ENCODE assay signal across 8 mouse cellular contexts in the genomic region with DNA sequence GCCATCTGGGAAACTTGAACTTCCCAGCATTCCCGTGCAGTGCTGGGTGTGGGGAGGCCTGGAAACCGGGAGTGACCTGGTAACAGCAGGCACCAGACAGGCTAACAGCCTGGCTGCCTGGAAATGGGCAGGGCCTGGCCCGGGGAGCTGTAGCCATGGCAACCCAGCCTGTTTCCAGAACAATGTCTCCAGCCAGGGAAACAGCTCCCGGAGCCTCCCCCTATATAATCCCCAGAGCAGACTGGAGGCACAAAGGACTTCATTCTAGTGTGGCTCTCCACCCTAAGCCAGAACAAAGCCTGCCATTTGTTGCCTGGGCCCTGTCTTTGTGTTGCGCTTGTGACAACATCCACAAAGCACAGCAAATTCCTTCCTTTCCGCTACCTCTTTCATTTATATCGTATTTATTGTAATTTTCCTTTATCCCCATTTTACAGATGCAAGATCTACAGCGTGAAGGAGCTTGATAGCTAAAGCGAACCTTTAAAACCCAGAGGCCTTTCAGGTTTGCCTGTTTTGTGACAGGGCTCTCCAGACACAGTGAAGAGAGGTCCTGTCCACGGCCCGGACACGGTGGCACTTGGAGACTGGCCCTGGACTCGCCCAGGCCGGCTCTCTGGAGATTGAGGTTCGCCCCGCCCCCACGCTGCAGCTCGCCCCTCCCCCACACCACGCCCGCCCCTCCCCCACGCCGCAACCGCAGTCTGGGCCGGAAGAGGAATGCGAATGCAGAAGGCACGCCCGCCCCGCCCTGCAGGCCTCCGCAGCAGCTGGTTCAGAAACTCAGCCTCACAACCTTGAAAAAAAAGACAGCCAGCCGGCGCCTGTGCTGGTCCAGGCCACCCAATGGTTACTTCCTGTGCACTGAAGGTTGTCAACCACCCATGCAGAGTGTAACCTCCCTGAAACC. TPM values are rescaled to one million over a fixed set of nuclear protein-coding genes. Genes with fewer than 3 reads are reported as not detected.
DNase-seq lines count a peak whose midpoint lies in the region; ATAC-seq lines count a peak whose summit lies in the region.

No protein-coding gene starts in this region.

- peak; percentile 53 for ATAC-seq in megakaryocyte, adult 5-6 weeks (ENCODE audit: poor library complexity, severe bottlenecking)

- peak; percentile 52 to 59 for DNase-seq in adrenal gland, adult 18-20 months (ENCODE audit: low spot score in 2 of 2)
- DNase-seq in embryo, embryonic 11 days, result peak; percentile 94
- DNase-seq in gastrocnemius, postnatal 10 days, result peak; percentile 77
- peak; percentile 78 for DNase-seq in hindlimb bud, embryonic 11.5 days (ENCODE audit: extremely low spot score, low read depth, low spot score)
- peak; percentile 76 to 81 for DNase-seq in left cerebral cortex, adult 9 months (ENCODE audit: low spot score in 2 of 2)
- DNase-seq in right cerebral cortex, adult 2 months (ENCODE audit: low spot score in 2 of 2), result peak; percentile 68 to 78
- peak; percentile 46 for DNase-seq in urinary bladder, adult 2 months (ENCODE audit: low spot score)

RNA-seq across cellular contexts. Expression of a gene that starts 35.4 kb away (rescaled TPM):
- total RNA-seq in adrenal gland, adult 18-20 months (2021), result 10 to 100 TPM; 34.9 to 50.4 TPM
- 10 to 100 TPM; 51.8 to 80.1 TPM for total RNA-seq in gastrocnemius, postnatal 10 days (2021)
- total RNA-seq in megakaryocyte, adult 5-6 weeks (2015), result 101 and 129 TPM in 2 replicates
- total RNA-seq in megakaryocyte, adult 5-6 weeks (2017), result 80.1 and 84.8 TPM in 2 replicates
- 20.5 and 31.6 TPM in 2 replicates for polyA plus RNA-seq in urinary bladder, adult 2 months (2012; rRNA removed)

RNA-seq across cellular contexts. Expression of a gene that starts 55.2 kb away (rescaled TPM):
- not detected for total RNA-seq in adrenal gland, adult 18-20 months (2021)
- total RNA-seq in gastrocnemius, postnatal 10 days (2021), result not detected
- total RNA-seq in megakaryocyte, adult 5-6 weeks (2015), result not detected in 2 replicates
- not detected in 2 replicates for total RNA-seq in megakaryocyte, adult 5-6 weeks (2017)
- not detected in 2 replicates for polyA plus RNA-seq in urinary bladder, adult 2 months (2012; rRNA removed)

Comparison
In these comparisons a context has a peak if more than half of its experiments do, and no peak if none do; other contexts are left out.
1. Peak in every context shown above with its lines: DNase-seq and ATAC-seq.